Mouse (Mus musculus): ENCODE measurements around the gene Sprtn.

Gene Sprtn

GRCm38 (mm10) chr8:124903198-124903597, 5.5 kb downstream of the Sprtn start:
- DNase-seq (ENCODE audit: low read depth, low spot score), result no peak

GRCm38 (mm10) chr8:124905482-124905881, 7.8 kb downstream of the Sprtn start:
- no peak for DNase-seq (ENCODE audit: low read depth, low spot score)

GRCm38 (mm10) chr8:124909936-124910335, 12.2 kb downstream of the Sprtn start:
- DNase-seq (ENCODE audit: low read depth, low spot score), result no peak

GRCm38 (mm10) chr8:124910349-124910748, 12.7 kb downstream of the Sprtn start:
- no peak for DNase-seq (ENCODE audit: low read depth, low spot score)

GRCm38 (mm10) chr8:124911938-124912872, 14.5 kb downstream of the Sprtn start:
- no peak for DNase-seq (ENCODE audit: low read depth, low spot score)

GRCm38 (mm10) chr8:124914061-124914460, 16.4 kb downstream of the Sprtn start:
- no peak for DNase-seq (ENCODE audit: low read depth, low spot score)

- DNase-seq (ENCODE audit: low read depth, low spot score), result no peak
These were observed 20.2 kb downstream of the Sprtn start for GRCm38 (mm10) chr8:124917741-124918484.

- DNase-seq (ENCODE audit: low read depth, low spot score), result no peak
These were observed 23.9 kb downstream of the Sprtn start for GRCm38 (mm10) chr8:124921369-124922279.

GRCm38 (mm10) chr8:124922490-124923089, 24.9 kb downstream of the Sprtn start:
- no peak for DNase-seq (ENCODE audit: low read depth, low spot score)

- DNase-seq (ENCODE audit: low read depth, low spot score), result no peak
These were observed 26.4 kb downstream of the Sprtn start for GRCm38 (mm10) chr8:124923971-124924652.

GRCm38 (mm10) chr8:124925544-124926266, 28.0 kb downstream of the Sprtn start:
- no peak for DNase-seq (ENCODE audit: low read depth, low spot score)

- no peak for DNase-seq (ENCODE audit: low read depth, low spot score)
These were observed 28.7 kb downstream of the Sprtn start for GRCm38 (mm10) chr8:124926351-124926771.

GRCm38 (mm10) chr8:124929006-124929405, 31.3 kb downstream of the Sprtn start:
- DNase-seq (ENCODE audit: low read depth, low spot score), result no peak

- DNase-seq (ENCODE audit: low read depth, low spot score), result no peak
These were observed 32.4 kb downstream of the Sprtn start for GRCm38 (mm10) chr8:124930086-124930485.

- DNase-seq (ENCODE audit: low read depth, low spot score), result no peak
These were observed 33.0 kb downstream of the Sprtn start for GRCm38 (mm10) chr8:124930649-124931048.

- no peak for DNase-seq (ENCODE audit: low read depth, low spot score)
These were observed 34.7 kb downstream of the Sprtn start for GRCm38 (mm10) chr8:124932435-124932834.

- DNase-seq (ENCODE audit: low read depth, low spot score), result no peak
These were observed 37.4 kb downstream of the Sprtn start for GRCm38 (mm10) chr8:124935116-124935515.

- DNase-seq (ENCODE audit: low read depth, low spot score), result no peak
These were observed 39.0 kb downstream of the Sprtn start for GRCm38 (mm10) chr8:124936699-124937098.

GRCm38 (mm10) chr8:124937293-124937692, 39.6 kb downstream of the Sprtn start:
- DNase-seq (ENCODE audit: low read depth, low spot score), result no peak

- DNase-seq (ENCODE audit: low read depth, low spot score), result no peak
These were observed 46.1 kb downstream of the Sprtn start for GRCm38 (mm10) chr8:124943801-124944200.
